Mouse (Mus musculus) ES-Bruce4 (cell line): ENCODE results near the gene Galntl6. TPM values are rescaled to one million over a fixed set of nuclear protein-coding genes. Genes with fewer than 3 reads are reported as not detected.

Experiments
- H3K27ac ChIP-seq: 2 replicates; pipeline ENCODE4 v1.5.1; 2012; ENCODE audit warnings: low read length, inconsistent platforms; ENCODE audit not compliant: insufficient read depth
- H3K27me3 ChIP-seq: 2 replicates; pipeline ENCODE4 v1.6.1; 2012; ENCODE audit warnings: mild to moderate bottlenecking, low read length, inconsistent platforms; ENCODE audit not compliant: control insufficient read depth, poor library complexity, insufficient read depth, severe bottlenecking
- H3K36me3 ChIP-seq: 2 replicates; pipeline ENCODE4 v1.6.1; 2012; ENCODE audit warnings: inconsistent platforms, mild to moderate bottlenecking, low read length, moderate library complexity; ENCODE audit not compliant: control insufficient read depth, poor library complexity, insufficient read depth, severe bottlenecking
- H3K4me1 ChIP-seq: one replicate; pipeline ENCODE4 v1.8.1; 2011; ENCODE audit warnings: low read length; ENCODE audit not compliant: control insufficient read depth, insufficient read depth
- H3K4me3 ChIP-seq: 2 replicates; pipeline ENCODE4 v1.5.1; 2011; ENCODE audit warnings: low read depth, mild to moderate bottlenecking, low read length
- H3K9ac ChIP-seq: 2 replicates; pipeline ENCODE4 v1.6.1; 2012; ENCODE audit warnings: low read depth, mild to moderate bottlenecking, inconsistent platforms; ENCODE audit not compliant: poor library complexity, severe bottlenecking
- H3K9me3 ChIP-seq: replicated peaks from 2 replicates; pipeline ENCODE4 v1.6.1; 2012; ENCODE audit warnings: mild to moderate bottlenecking, low read length, inconsistent platforms; ENCODE audit not compliant: control insufficient read depth, poor library complexity, insufficient read depth, severe bottlenecking
- CTCF ChIP-seq: IDR thresholded peaks from one replicate; pipeline ENCODE4 v1.8.1; 2011; ENCODE audit warnings: low read depth, low read length
- EP300 ChIP-seq: IDR thresholded peaks from 2 replicates; pipeline ENCODE4 v1.6.1; 2011; ENCODE audit warnings: low read depth, low read length; ENCODE audit not compliant: insufficient read depth
- POLR2A ChIP-seq: IDR thresholded peaks from one replicate; pipeline ENCODE4 v1.8.1; 2011; ENCODE audit warnings: low read length; ENCODE audit not compliant: insufficient read depth
- polyA plus RNA-seq: library from polyadenylated mRNA; stranded (reverse); fragments of >200 nt; gene quantifications from 2 replicates; pipeline ENCODE4 v1.2.4, GENCODE M21; 2011; ENCODE audit warnings: low read depth; ENCODE audit not compliant: missing spikeins, insufficient read depth, insufficient read length

Gene Galntl6
- polyA plus RNA-seq, 1 experiment, result not detected

GRCm38 (mm10) chr8:57890159-57890558 lies 1022.3 kb downstream of the Galntl6 start:
- TF ChIP-seq POLR2A (no peak), EP300 (no peak), CTCF (no peak)
- Histone ChIP-seq H3K9ac (no peak overlapping the region), H3K4me3 (no peak overlapping the region), H3K9me3 (no peaks in the 10 kb centered on the region), H3K27ac (no peak overlapping the region), H3K4me1 (no peaks in the 10 kb centered on the region), H3K36me3 (no peaks in the 10 kb centered on the region), H3K27me3 (no peaks in the 10 kb centered on the region)

GRCm38 (mm10) chr8:57888831-57889230 lies 1023.6 kb downstream of the Galntl6 start:
- Histone ChIP-seq H3K4me3 (no peak overlapping the region), H3K27me3 (no peaks in the 10 kb centered on the region)

DNA sequence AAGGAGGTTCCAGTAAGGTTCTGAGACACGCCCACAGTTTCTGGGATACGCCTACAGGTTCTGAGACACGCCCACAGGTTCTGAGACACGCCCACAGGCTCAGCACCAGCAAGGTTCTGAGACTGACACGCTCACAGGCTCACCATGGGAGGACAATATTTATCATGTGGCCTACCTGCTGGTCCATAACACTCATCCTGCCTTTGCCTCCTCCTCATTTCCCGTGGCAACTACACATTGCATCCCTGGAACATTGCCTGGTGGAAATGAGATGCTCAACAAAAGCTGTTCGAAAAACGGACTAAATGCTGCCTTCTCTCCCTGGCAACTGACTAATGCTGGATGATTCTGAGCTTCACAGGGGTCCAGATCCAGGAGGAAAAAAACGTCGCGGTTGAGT lies 1033.0 kb downstream of the Galntl6 start:
- Histone ChIP-seq H3K36me3 (no peaks in the 10 kb centered on the region), H3K27me3 (no peaks in the 10 kb centered on the region), H3K4me3 (no peak overlapping the region), H3K9me3 (no peaks in the 10 kb centered on the region; the same call in 1 of the 2 replicates), H3K4me1 (no peaks in the 10 kb centered on the region), H3K9ac (no peak overlapping the region), H3K27ac (no peak overlapping the region)
- TF ChIP-seq CTCF, result no peak
- no peak for TF ChIP-seq POLR2A
- no peak for TF ChIP-seq EP300

More at GRCm38 (mm10) chr8:57888831-57889230, 1023.6 kb downstream of the Galntl6 start:
- H3K9me3 ChIP-seq, result no peaks in the 10 kb centered on the region; the same call in 1 of the 2 replicates
- no peaks in the 10 kb centered on the region for H3K4me1 ChIP-seq
- H3K27ac ChIP-seq, result no peak overlapping the region
- H3K9ac ChIP-seq, result no peak overlapping the region
- H3K36me3 ChIP-seq, result no peaks in the 10 kb centered on the region
- no peak for TF ChIP-seq POLR2A
- TF ChIP-seq EP300, result no peak
- TF ChIP-seq CTCF, result no peak

DNA sequence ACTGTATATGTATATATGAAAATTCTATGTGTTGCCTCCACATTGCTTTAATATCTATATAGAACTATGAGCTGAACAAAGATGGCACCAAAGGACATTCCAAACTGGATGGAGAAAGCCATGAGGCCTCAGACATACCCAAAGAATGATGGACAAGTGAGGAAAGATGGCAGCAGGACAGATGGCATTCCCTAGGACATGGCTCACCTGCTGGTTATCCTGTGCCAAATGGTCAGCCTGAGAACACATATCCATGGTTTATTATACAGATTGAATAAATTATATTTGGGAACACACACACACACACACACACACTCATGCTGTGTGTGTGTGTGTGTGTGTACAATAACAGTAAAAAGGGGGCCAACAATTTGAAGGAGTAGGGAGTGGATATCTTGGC lies 1063.4 kb downstream of the Galntl6 start:
- Histone ChIP-seq H3K9ac (no peak overlapping the region), H3K4me1 (no peaks in the 10 kb centered on the region), H3K27ac (no peak overlapping the region), H3K9me3 (peaks cover 4% of the 10 kb centered on the region; the same call in 1 of the 2 replicates), H3K27me3 (no peaks in the 10 kb centered on the region), H3K4me3 (no peak overlapping the region), H3K36me3 (no peaks in the 10 kb centered on the region)
- TF ChIP-seq POLR2A (no peak), CTCF (no peak)

- Histone ChIP-seq H3K27me3 (0 out of 2 replicates have a peak, but pooled peaks cover 3% of the 10 kb centered on the region), H3K4me3 (no peak overlapping the region), H3K9ac (no peak overlapping the region), H3K27ac (no peak overlapping the region), H3K36me3 (no peaks in the 10 kb centered on the region), H3K9me3 (peaks cover 8% of the 10 kb centered on the region; the same call in 1 of the 2 replicates), H3K4me1 (no peaks in the 10 kb centered on the region)
- no peak for TF ChIP-seq POLR2A
- TF ChIP-seq CTCF, result no peak
Measured at GRCm38 (mm10) chr8:57843461-57843860, 1069.0 kb downstream of the Galntl6 start.

DNA sequence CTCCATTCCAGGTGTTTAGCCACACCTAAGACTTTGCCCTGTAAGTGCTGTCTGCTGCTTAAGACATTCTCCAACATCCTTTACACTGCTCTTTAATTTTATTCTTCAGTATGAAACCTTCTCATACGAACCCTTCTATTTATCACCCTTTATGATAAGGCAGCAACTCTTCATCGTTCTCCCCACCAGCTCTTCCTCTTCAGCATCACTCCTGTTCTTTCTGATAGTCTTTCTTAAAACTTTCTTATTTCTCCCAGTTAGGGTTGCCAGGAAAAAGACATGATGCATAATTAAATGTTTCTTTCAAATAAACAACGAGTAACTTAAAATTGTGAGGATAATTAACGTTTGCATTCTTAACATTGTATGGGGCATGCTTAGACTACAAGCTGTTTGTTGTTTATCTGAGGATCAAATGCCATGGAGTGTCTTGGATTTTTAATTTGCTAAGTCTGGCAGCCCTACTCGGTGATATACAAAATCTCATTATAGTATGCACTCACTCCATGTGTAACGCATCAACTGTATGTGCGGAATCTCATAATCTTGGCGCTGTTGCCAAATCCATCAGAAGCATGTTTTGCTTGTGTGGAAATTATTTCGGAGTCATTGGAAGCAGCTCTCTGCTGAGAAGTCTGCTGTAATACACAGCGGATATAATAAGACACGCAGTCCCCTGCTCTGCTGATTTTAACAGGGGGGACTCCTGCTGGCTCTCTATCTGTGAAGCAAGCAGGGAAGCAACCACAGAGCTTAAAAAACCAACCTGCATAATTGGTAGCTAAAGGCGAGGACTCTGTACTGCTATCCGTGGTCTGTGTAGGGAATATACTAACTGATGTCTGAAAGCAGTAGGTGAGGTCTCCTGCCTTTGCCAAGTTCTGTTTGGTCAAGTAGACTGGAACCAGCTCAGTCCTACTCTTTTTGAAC lies 1069.7 kb downstream of the Galntl6 start:
- 0 out of 2 replicates have a peak, but pooled peaks cover 3% of the 10 kb centered on the region for H3K27me3 ChIP-seq
- H3K36me3 ChIP-seq, result no peaks in the 10 kb centered on the region
- TF ChIP-seq POLR2A, result no peak
- no peak overlapping the region for H3K9ac ChIP-seq
- H3K4me3 ChIP-seq, result no peak overlapping the region
- no peak overlapping the region for H3K27ac ChIP-seq
- H3K9me3 ChIP-seq, result peaks cover 8% of the 10 kb centered on the region; the same call in 1 of the 2 replicates
- no peaks in the 10 kb centered on the region for H3K4me1 ChIP-seq
